Mouse (Mus musculus) G1E (cell line): Measurements from ENCODE around the gene Sdsl.

Experiments used
- CTCF ChIP-seq: IDR thresholded peaks from 2 replicates; pipeline ENCODE4 v1.5.1; 2012; ENCODE audit warnings: low read depth, low read length, inconsistent platforms, mixed read lengths
- GATA1 ChIP-seq: IDR thresholded peaks from 2 replicates; pipeline ENCODE4 v1.6.1; 2012; ENCODE audit warnings: borderline replicate concordance, low read length, inconsistent platforms, mixed read lengths
- POLR2AphosphoS5 ChIP-seq: IDR thresholded peaks from 2 replicates; pipeline ENCODE4 v1.6.1; 2012; ENCODE audit warnings: low read depth, low read length, inconsistent platforms; ENCODE audit not compliant: insufficient replicate concordance

DNA sequence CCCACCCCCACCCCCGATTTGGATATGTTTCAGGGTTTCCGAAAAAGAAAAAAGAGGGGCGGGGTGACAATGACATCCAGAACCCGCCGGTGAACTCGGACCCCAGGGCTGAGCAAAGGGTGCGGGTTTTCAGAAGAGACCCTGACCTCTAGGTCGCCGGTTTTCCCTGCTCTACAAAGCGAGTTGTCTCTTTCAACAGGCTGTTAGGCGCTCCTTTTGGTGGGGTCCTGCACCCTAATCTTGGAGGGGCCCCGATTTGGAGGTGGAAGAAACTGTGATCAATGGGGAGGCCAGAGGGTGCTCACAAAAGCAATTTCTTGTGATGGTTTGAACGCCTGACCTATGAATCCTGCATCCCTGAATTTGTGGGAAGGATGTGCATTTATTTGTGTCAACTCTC, 34.1 kb downstream of the Sdsl start:
- TF ChIP-seq CTCF (no peak), GATA1 (no peak), POLR2AphosphoS5 (no peak)
